Mouse (Mus musculus): Measurements from ENCODE around the gene Limk1. TPM values are rescaled to one million over a fixed set of nuclear protein-coding genes. Genes with fewer than 3 reads are reported as not detected.

Gene Limk1
- total RNA-seq, 2 experiments from 2014 or later, result 10.0 to 11.4 TPM

Other genes starting within 250 kb of the Limk1 start
- 10 to 100 TPM; 43.3 to 45.5 TPM for gene Gtf2ird1, start 231.9 kb downstream of the Limk1 start, total RNA-seq (2021)
- gene Clip2, start 136.2 kb downstream of the Limk1 start, total RNA-seq (2021), result 10 to 100 TPM; 14.6 to 16.0 TPM
- not detected for gene Syna, start 128.4 kb downstream of the Limk1 start, total RNA-seq (2021)
- gene Rfc2, start 107.2 kb downstream of the Limk1 start, total RNA-seq (2021), result 10 to 100 TPM; 37.6 to 39.8 TPM
- 1 to 10 TPM; 2.8 to 4.5 TPM for gene Lat2, start 73.6 kb downstream of the Limk1 start, total RNA-seq (2021)
- 100 to 1,000 TPM; 213 to 216 TPM for gene Eif4h, start 49.1 kb downstream of the Limk1 start, total RNA-seq (2021)
- 100 to 1,000 TPM; 610 to 981 TPM for gene Eln, start 58.7 kb upstream of the Limk1 start, total RNA-seq (2021)
- not detected for gene Tmem270, start 218.1 kb upstream of the Limk1 start, total RNA-seq (2021)
- not detected for gene Cldn13, start 226.9 kb upstream of the Limk1 start, total RNA-seq (2021)
- 1 to 10 TPM; 7.0 to 7.4 TPM for gene Mettl27, start 243.8 kb upstream of the Limk1 start, total RNA-seq (2021)

Measured in heart, postnatal 10 days (tissue).